Mouse (Mus musculus) kidney, postnatal 4 days (tissue): Measurements from ENCODE around the gene Prl2c3.
"Not testable (repeated sequence)": the region's sequence is repeated elsewhere in the genome, so short reads cannot be mapped to it uniquely, and the experiment has no call there.

Experiments used
- DNase-seq, 2 experiments: peaks; one replicate each; pipeline ENCODE4 v3.0.0; 2021; ENCODE audit warnings: mixed read lengths in 2 of 2

Prl2c3 gene

DNA sequence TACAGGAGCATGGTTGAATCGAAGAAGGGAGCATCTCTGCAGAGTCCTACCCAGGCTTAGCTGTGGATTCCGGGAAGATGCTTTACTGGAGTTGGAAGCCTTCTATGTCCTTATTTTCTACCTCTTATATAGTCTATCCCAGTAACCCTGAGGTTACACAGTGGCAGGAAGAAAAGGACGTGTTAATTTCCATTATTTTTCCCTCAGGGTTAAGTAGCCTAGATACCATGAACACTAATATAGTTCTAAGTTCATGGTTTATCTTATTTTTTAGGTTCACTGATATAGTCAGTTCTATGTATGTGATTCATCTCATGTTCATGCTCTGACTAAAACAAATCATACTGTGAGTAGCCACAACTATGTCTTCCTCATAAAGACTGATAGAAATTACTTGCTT is at the start of gene Prl2c3:
Gene Prl2c3 (minus strand): TSS at position 101 of the 400 bp plus-strand sequence.
- DNase-seq = not testable (repeated sequence)

DNA sequence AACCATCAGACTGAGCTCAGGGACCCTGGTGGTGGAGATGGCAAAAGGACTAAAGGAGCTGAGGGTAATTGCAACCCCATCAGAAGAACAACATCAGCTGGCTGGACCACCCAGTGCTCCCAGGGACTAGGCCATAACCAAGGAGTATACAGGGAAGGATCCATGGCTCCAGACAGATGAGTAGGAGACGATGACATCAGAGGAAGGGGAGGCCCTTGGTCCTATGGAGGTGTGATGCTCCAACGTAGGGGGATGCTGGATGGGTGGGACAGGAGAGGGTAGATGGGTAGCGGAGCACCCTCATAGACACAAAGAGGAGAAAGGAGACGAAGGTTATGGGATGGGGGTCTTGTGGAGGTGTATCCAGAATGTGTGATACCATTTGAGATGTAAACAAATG is 48.4 kb upstream of the Prl2c3 start:
- DNase-seq = not testable (repeated sequence)

GRCm38 (mm10) chr13:12844701-12845100 is 44.8 kb upstream of the Prl2c3 start:
- not testable (repeated sequence) for DNase-seq

- DNase-seq = not testable (repeated sequence)
These were observed 37.7 kb upstream of the Prl2c3 start for GRCm38 (mm10) chr13:12837546-12837945.

GRCm38 (mm10) chr13:12831769-12832168 is 31.9 kb upstream of the Prl2c3 start:
- no peak for DNase-seq

DNA sequence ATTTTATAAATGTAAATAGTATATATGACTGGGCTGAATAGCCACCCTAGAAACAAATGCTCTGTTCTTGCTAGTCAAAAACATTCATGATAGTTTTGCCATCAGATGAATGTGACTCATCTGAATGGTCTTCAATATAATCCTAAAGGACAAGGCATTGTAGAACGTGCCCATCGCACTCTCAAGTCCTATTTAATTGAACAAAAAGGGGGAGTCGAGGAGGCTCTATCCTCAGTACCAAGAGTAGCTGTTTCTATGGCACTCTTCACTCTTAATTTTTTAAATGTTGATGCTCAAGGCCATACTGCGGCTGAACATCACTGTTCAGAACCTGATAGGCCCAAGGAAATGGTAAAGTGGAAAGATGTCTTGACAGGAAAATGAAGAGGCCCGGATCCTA is 29.2 kb upstream of the Prl2c3 start:
- no peak for DNase-seq

DNA sequence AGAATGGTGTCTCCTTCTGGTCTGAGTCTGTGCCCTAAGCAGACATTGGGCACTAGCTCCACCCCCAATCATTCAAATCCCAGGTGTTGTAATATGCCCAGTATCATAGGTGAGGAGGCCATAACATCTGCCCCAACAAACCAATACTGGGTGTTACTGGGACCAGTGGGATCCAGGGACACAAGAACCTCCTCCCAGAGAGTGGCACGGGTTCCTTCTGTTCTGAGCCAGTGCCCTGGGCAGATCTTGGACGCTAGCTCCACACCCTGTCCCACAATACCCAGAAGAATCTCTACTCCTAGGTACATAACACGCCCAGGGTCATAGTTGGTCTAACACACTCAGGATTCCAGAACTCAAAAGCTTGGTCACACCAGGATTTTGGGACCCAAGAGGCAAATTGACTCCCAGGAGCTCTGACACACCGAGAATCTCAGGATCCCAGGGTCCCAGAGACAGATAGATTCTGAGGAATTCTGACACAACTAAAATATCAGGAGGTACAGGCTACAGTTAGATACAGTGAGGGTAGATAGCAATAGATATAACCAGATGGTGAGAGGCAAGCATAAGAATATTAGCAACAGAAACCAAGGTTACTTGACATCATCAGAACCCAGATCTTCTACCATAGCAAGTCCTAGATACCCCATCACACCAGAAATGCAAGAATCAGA is 24.8 kb upstream of the Prl2c3 start:
- DNase-seq = not testable (repeated sequence)

DNA sequence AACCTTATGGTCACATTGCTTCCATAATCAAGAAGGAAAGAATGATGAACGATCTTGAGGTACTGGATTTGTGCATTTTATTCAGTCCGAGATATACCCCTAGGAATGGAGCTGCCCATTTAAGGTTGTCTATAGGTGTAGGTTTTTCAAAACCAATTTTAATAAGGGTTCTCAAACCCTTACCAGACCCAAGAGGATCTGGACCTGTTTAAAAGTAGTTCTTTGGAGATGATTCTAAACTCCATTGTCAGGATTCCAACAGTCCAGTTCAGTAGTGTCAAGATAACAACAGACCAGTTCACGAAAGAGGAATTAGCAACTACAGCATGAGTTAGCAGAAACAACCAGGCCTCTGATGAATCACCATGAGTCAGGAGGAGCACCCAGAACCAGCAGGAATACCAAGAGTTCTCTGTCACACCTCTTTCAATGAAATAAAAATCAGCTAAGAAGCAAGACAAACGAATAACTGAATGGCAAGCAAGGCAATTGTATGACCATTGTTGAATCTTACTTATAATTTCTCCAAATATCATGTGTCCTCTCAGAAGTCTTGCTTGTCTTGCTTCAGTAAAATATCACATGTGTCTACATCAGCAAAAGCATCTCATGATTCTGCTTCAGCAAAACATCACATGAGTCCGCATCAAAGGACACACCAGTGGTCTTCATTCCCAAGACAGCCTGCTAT is 14.0 kb upstream of the Prl2c3 start:
- DNase-seq = not testable (repeated sequence)

DNA sequence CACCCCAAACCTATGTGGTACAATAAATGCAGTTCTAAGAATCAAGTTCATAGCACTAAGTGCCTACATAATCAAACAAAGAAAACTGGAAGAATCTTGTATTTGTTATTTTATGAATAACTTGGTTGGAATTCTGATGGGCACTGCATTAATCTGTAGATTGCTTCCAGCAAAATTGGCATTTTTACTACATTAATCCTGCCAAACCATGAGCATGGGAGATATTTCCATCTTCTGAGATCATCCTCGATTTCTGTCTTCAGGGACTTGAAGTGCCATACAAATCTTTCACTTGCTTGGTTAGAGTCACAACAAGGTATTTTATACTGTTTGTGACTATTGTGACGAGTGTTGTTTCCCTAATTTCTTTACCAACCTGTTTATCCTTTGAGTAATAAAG is 9.7 kb upstream of the Prl2c3 start:
- no peak for DNase-seq

DNA sequence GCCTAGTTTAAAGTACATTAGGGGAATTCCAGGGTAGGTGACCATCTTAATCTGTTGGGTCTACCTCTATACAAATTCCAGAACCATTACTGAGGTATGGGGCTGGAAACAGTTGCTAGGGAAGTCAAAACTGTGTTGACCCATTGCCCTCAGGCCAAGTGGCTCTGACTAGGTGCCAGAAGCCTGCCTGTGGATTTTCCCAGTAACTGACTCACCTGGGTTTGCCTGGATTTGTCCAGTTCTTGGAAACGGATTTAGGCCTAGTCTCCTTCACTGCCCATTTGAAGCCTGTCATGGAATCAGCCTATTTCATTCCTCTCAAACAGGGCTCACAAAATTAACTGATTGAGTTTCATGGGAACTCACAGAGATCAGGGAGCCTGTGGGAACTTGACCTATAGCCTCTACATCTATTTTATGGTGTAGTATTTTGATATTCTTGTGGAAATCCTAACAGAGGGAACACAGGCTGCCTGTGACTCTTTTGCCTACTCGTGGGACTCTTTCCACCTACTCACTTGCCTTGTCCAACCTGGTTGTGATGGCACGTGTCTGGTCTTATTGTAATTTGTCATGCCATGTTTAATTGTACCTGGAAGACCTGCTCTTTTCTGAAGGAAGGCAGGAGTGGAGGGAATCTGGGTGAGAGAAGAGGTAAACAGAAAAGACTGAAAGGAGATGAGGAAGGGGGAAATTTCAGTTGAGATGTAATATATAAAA is 9.1 kb upstream of the Prl2c3 start:
- not testable (repeated sequence) for DNase-seq

- not testable (repeated sequence) for DNase-seq
These were observed 6.6 kb upstream of the Prl2c3 start for GRCm38 (mm10) chr13:12806496-12806895.

- not testable (repeated sequence) for DNase-seq
These were observed 30.3 kb downstream of the Prl2c3 start for GRCm38 (mm10) chr13:12769442-12770091.
